Comparison of ENCODE assay signal across 8 mouse cellular contexts in genomic region chr2:152785446-152786350, GRCm38 (mm10). TPM values are rescaled to one million over a fixed set of nuclear protein-coding genes. Genes with fewer than 3 reads are reported as not detected.
DNase-seq lines count a peak whose midpoint lies in the region; ATAC-seq lines count a peak whose summit lies in the region.

No protein-coding gene starts in this region.

- no peaks in the 10 kb centered on the region for H3K9me3 ChIP-seq in intestine, embryonic 15.5 days
- no peaks in the 10 kb centered on the region for H3K9me3 ChIP-seq in stomach, embryonic 16.5 days (replicated peaks; ENCODE audit: control insufficient read depth, low read length)

- ATAC-seq in intestine, embryonic 15.5 days: peak; percentile 18
- ATAC-seq in stomach, embryonic 16.5 days (ENCODE audit: insufficient read depth, low FRiP score): peak; percentile 52
- ATAC-seq in activated CD4-positive, CD25-positive, alpha-beta regulatory T cell, adult 4 months: no peak

- peak overlapping the region; percentile 9 for H3K4me2 ChIP-seq in intestine, embryonic 15.5 days (replicated peaks)
- H3K4me2 ChIP-seq in stomach, embryonic 16.5 days (ENCODE audit: low read depth, low read length): peak overlapping the region; percentile 23

- H3K4me3 ChIP-seq in intestine, embryonic 15.5 days (replicated peaks): no peak overlapping the region
- no peak overlapping the region for H3K4me3 ChIP-seq in stomach, embryonic 16.5 days (replicated peaks; ENCODE audit: low read length)

- peaks cover 3% of the 10 kb centered on the region; the same call in 1 of the 2 replicates for H3K36me3 ChIP-seq in intestine, embryonic 15.5 days
- no peaks in the 10 kb centered on the region for H3K36me3 ChIP-seq in stomach, embryonic 16.5 days (ENCODE audit: control insufficient read depth, insufficient read depth, low read length)

- H3K4me1 ChIP-seq in intestine, embryonic 15.5 days (replicated peaks): peaks cover 34% of the 10 kb centered on the region
- peaks cover 34% of the 10 kb centered on the region for H3K4me1 ChIP-seq in stomach, embryonic 16.5 days (ENCODE audit: control insufficient read depth, insufficient read depth, low read length)

- no peak overlapping the region for H3K9ac ChIP-seq in intestine, embryonic 15.5 days
- peak overlapping the region; percentile 41 for H3K9ac ChIP-seq in stomach, embryonic 16.5 days (ENCODE audit: low read length)

- no peaks in the 10 kb centered on the region for H3K27me3 ChIP-seq in intestine, embryonic 15.5 days (replicated peaks)
- no peaks in the 10 kb centered on the region for H3K27me3 ChIP-seq in stomach, embryonic 16.5 days (ENCODE audit: control insufficient read depth, insufficient read depth, low read length)

- WGBS in intestine, embryonic 15.5 days: 22% methylated on average over 18 of the region's 18 CpGs
- WGBS in stomach, embryonic 16.5 days: 32% methylated on average over 18 of the region's 18 CpGs

- peak overlapping the region; percentile 73 for H3K27ac ChIP-seq in intestine, embryonic 15.5 days
- peak overlapping the region; percentile 70 for H3K27ac ChIP-seq in stomach, embryonic 16.5 days (ENCODE audit: low read length)

- DNase-seq in Muller cell, postnatal 12 days (ENCODE audit: inconsistent ontology term): peak; percentile 96
- DNase-seq in cerebellum, adult 11-12 months: peak; percentile 85
- peak; percentile 73 for DNase-seq in gastrocnemius, postnatal 14 days
- peak; percentile 65 to 81 for DNase-seq in left cerebral cortex, adult 8-10 months (ENCODE audit: low spot score in 2 of 2)
- peak; percentile 96 for DNase-seq in lung, postnatal 25 days (ENCODE audit: low spot score)

- intact Hi-C loops in gastrocnemius, postnatal 14 days (cut with DNase I; ENCODE audit: low total_unique reads): loop anchor here (5.0 kb wide), 1 partner anchor 42 kb away; no protein-coding TSS in a partner anchor

RNA-seq across cellular contexts. Expression of gene Cox4i2, which starts 31.7 kb away (rescaled TPM):
- total RNA-seq in gastrocnemius, postnatal 14 days (2021): 1 to 10 TPM; 5.9 to 6.0 TPM
- 12.2 and 14.2 TPM in 2 replicates for polyA plus RNA-seq in intestine, embryonic 15.5 days (2015; fragmentation: Nextera tagmentation; extraction: Ambion mirVana)
- total RNA-seq in left cerebral cortex, adult 8-10 months (2022): 1 to 10 TPM; 2.1 to 4.8 (median 2.5) TPM
- 21.3 and 23.9 TPM in 2 replicates for polyA plus RNA-seq in stomach, embryonic 16.5 days (2015; fragmentation: Nextera tagmentation; extraction: Ambion mirVana)
- not detected for polyA plus RNA-seq in activated CD4-positive, CD25-positive, alpha-beta regulatory T cell, adult 4 months (2017; shearing (Covaris generic))

RNA-seq across cellular contexts. Expression of gene Bcl2l1, which starts 45.8 kb away (rescaled TPM):
- 10 to 100 TPM; 14.4 to 28.6 TPM for total RNA-seq in gastrocnemius, postnatal 14 days (2021)
- polyA plus RNA-seq in intestine, embryonic 15.5 days (2015; fragmentation: Nextera tagmentation; extraction: Ambion mirVana): 61.9 and 64.0 TPM in 2 replicates
- 100 to 1,000 TPM; 125 to 143 (median 135) TPM for total RNA-seq in left cerebral cortex, adult 8-10 months (2022)
- polyA plus RNA-seq in stomach, embryonic 16.5 days (2015; fragmentation: Nextera tagmentation; extraction: Ambion mirVana): 78.1 and 88.8 TPM in 2 replicates
- 10 to 100 TPM; 52.4 to 59.9 TPM for polyA plus RNA-seq in activated CD4-positive, CD25-positive, alpha-beta regulatory T cell, adult 4 months (2017; shearing (Covaris generic))

RNA-seq across cellular contexts. Expression of gene Id1, which starts 49.6 kb away (rescaled TPM):
- total RNA-seq in gastrocnemius, postnatal 14 days (2021): 10 to 100 TPM; 12.5 to 17.3 TPM
- polyA plus RNA-seq in intestine, embryonic 15.5 days (2015; fragmentation: Nextera tagmentation; extraction: Ambion mirVana): 102 and 116 TPM in 2 replicates
- 10 to 100 TPM; 19.1 to 30.8 (median 22.9) TPM for total RNA-seq in left cerebral cortex, adult 8-10 months (2022)
- 125 and 145 TPM in 2 replicates for polyA plus RNA-seq in stomach, embryonic 16.5 days (2015; fragmentation: Nextera tagmentation; extraction: Ambion mirVana)
- under 1 TPM; 0.56 to 0.97 TPM for polyA plus RNA-seq in activated CD4-positive, CD25-positive, alpha-beta regulatory T cell, adult 4 months (2017; shearing (Covaris generic))

Comparison
In these comparisons a context has a peak if more than half of its experiments do, and no peak if none do; other contexts are left out.
1. RNA of gene Cox4i2, which starts 31.7 kb away (polyA plus RNA-seq): 21.3 to 23.9 TPM in stomach, embryonic 16.5 days and 12.2 to 14.2 TPM in intestine, embryonic 15.5 days; not detected in activated CD4-positive, CD25-positive, alpha-beta regulatory T cell, adult 4 months; every median in the first group is over 10 times any median in the second.
2. RNA of gene Id1, which starts 49.6 kb away (polyA plus RNA-seq): 125 to 145 TPM in stomach, embryonic 16.5 days and 102 to 116 TPM in intestine, embryonic 15.5 days; 0.56 to 0.97 TPM in activated CD4-positive, CD25-positive, alpha-beta regulatory T cell, adult 4 months; every median in the first group is over 10 times any median in the second.
3. Peak in every context shown above with its lines, with median percentiles within 50 percentile points of each other: DNase-seq.